Mouse (Mus musculus) v-Abl transformed pro-B cells (cell line): ENCODE results near the gene Mup12.
"Not testable (repeated sequence)": the region's sequence is repeated elsewhere in the genome, so short reads cannot be mapped to it uniquely, and the experiment has no call there.

ENCODE experiments used
- in situ Hi-C, 2 experiments: fragments of 400-800 bp; cut with MboI; formaldehyde crosslinking; loops; one replicate each; pipeline ENCODE4 v1.15.1; 2025; ENCODE audit not compliant: unreplicated experiment in 2 of 2

Gene Mup12

GRCm38 (mm10) chr4:60741226-60741625 lies at the start of gene Mup12:
Gene Mup12, minus strand, starts transcription at chr4:60741326.
- in situ Hi-C loops = not testable (repeated sequence)
